ENCODE assay signal across 27 mouse cellular contexts in the genomic region with DNA sequence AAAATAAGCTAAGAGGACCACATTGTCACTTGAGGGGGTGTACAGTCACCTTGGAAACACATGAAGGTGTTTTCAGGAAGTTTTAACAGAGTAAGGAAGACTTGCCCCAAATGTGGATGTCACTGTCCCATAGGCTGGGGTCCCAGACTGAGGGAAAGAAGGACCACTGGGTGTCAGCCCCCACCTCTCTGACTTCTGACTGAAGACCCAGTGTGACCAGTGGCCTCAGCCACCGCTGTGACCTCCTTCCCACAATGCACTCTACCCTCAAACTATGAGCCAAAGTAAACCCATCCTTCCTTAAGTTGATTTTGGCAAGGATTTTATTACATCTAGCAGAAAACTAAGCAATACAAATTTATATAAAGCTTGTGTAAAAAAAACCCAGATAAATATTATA.
"Had no signal": no experiment of that assay in that cellular context is flagged by ENCODE, and none has a peak within 500 bp of the region (broad histone marks: within the 10 kb centered on the region; RNA-seq: fewer than 3 reads in every experiment).

No protein-coding gene starts in this region.

- H3K4me3 ChIP-seq: heart, embryonic 13.5 days; heart, embryonic 15.5 days; hindbrain, embryonic 13.5 days; hindbrain, embryonic 15.5 days; kidney, embryonic 15.5 days; limb, embryonic 12.5 days; liver, embryonic 13.5 days; liver, embryonic 15.5 days had no signal

- DNase-seq: gastrocnemius, postnatal 14 days; gastrocnemius, postnatal 36 days; heart, adult 18-20 months; heart, postnatal 10 days; kidney, adult 11 months; kidney, adult 2 months; kidney, adult 9 months; kidney, postnatal 14 days; kidney, postnatal 36 days; layer of hippocampus, adult 9-11 months; layer of hippocampus, postnatal 36 days; left cerebral cortex, postnatal 4 days; liver; liver, embryonic 13.5 days; liver, postnatal 0 days had no signal

- H3K4me1 ChIP-seq: limb, embryonic 12.5 days; liver, embryonic 15.5 days had no signal

- H3K27ac ChIP-seq: heart, embryonic 13.5 days; heart, embryonic 15.5 days; hindbrain, embryonic 13.5 days; hindbrain, embryonic 15.5 days; hindbrain, postnatal 0 days; kidney, embryonic 15.5 days; kidney, postnatal 0 days; limb, embryonic 12.5 days; liver, embryonic 13.5 days; liver, embryonic 15.5 days had no signal

- H3K36me3 ChIP-seq: heart, embryonic 13.5 days; heart, embryonic 15.5 days; hindbrain, embryonic 13.5 days; hindbrain, embryonic 15.5 days; kidney, embryonic 15.5 days; limb, embryonic 12.5 days; liver, embryonic 13.5 days; liver, embryonic 15.5 days had no signal

- H3K9me3 ChIP-seq: heart, embryonic 13.5 days; heart, embryonic 15.5 days; hindbrain, embryonic 13.5 days; hindbrain, embryonic 15.5 days; kidney, embryonic 15.5 days; limb, embryonic 12.5 days; liver, embryonic 13.5 days; liver, embryonic 15.5 days had no signal

- ATAC-seq: hindbrain, postnatal 0 days; intestine, embryonic 16.5 days; liver, postnatal 0 days had no signal

- H3K4me2 ChIP-seq: heart, embryonic 11.5 days; heart, embryonic 13.5 days; heart, embryonic 15.5 days; hindbrain, embryonic 13.5 days; hindbrain, embryonic 15.5 days; kidney, embryonic 15.5 days; limb, embryonic 12.5 days; liver, embryonic 11.5 days; liver, embryonic 13.5 days; liver, embryonic 15.5 days had no signal

- H3K27me3 ChIP-seq: heart, embryonic 13.5 days; heart, embryonic 15.5 days; hindbrain, embryonic 13.5 days; hindbrain, embryonic 15.5 days; kidney, embryonic 15.5 days; limb, embryonic 12.5 days; liver, embryonic 13.5 days; liver, embryonic 15.5 days had no signal

- H3K9ac ChIP-seq: heart, embryonic 13.5 days; heart, embryonic 15.5 days; hindbrain, embryonic 13.5 days; hindbrain, embryonic 15.5 days; kidney, embryonic 15.5 days; limb, embryonic 12.5 days; liver, embryonic 13.5 days; liver, embryonic 15.5 days; liver, postnatal 0 days had no signal
